Mouse (Mus musculus) forebrain, embryonic 16.5 days (tissue): ENCODE data around the gene Plekha7. TPM values are rescaled to one million over a fixed set of nuclear protein-coding genes. Genes with fewer than 3 reads are reported as not detected.
A peak's percentile ranks its signal among the peaks of the same experiment; 100 is the strongest.

ENCODE experiments used
- ATAC-seq: fragments of 200-750 bp; cut with Nextera tagmentation; 2 replicates; pipeline ENCODE4 v1.8.0; 2017; ENCODE audit warnings: mild to moderate bottlenecking, moderate library complexity
- H3K27ac ChIP-seq: fragments of 300-500 bp; sonication (generic); 2 replicates; pipeline ENCODE4 v1.5.1; 2014; ENCODE audit warnings: low read length, control low read depth
- H3K27me3 ChIP-seq: fragments of 300-500 bp; sonication (generic); replicated peaks from 2 replicates; pipeline ENCODE4 v1.6.1; 2014; ENCODE audit warnings: low read length; ENCODE audit not compliant: control insufficient read depth, insufficient read depth
- H3K36me3 ChIP-seq: fragments of 300-500 bp; sonication (generic); 2 replicates; pipeline ENCODE4 v1.6.1; 2014; ENCODE audit not compliant: control insufficient read depth, insufficient read depth
- H3K4me1 ChIP-seq: fragments of 300-500 bp; sonication (generic); replicated peaks from 2 replicates; pipeline ENCODE4 v1.6.1; 2014; ENCODE audit warnings: low read length; ENCODE audit not compliant: control insufficient read depth, insufficient read depth
- H3K4me2 ChIP-seq: fragments of 300-500 bp; sonication (generic); 2 replicates; pipeline ENCODE4 v1.6.1; 2014; ENCODE audit warnings: mild to moderate bottlenecking, low read length, control low read depth
- H3K4me3 ChIP-seq: fragments of 300-500 bp; sonication (generic); replicated peaks from 2 replicates; pipeline ENCODE4 v1.5.1; 2014; ENCODE audit warnings: mild to moderate bottlenecking, low read length, control low read depth
- H3K9ac ChIP-seq: fragments of 300-500 bp; sonication (generic); replicated peaks from 2 replicates; pipeline ENCODE4 v1.6.1; 2014; ENCODE audit warnings: low read depth, low read length, control low read depth
- H3K9me3 ChIP-seq: fragments of 300-500 bp; sonication (generic); 2 replicates; pipeline ENCODE4 v1.6.1; 2016; ENCODE audit warnings: low read length; ENCODE audit not compliant: control insufficient read depth
- WGBS: fragments of 180-500 bp; shearing (Covaris S2); extraction: QIAGEN DNeasy Blood & Tissue Kit; methylation state at CpG from one replicate; pipeline ENCODE4 v1.1.7; 2014; 5-methylcytosine and 5-hydroxymethylcytosine counted together
- polyA plus RNA-seq: library from polyadenylated mRNA; unstranded; fragments of >200 nt; fragmentation: Nextera tagmentation; extraction: Ambion mirVana; gene quantifications from 2 replicates; pipeline ENCODE4 v1.2.1, GENCODE M21; 2015

Plekha7 gene
- polyA plus RNA-seq, 1 experiment from 2014 or later: 8.8 TPM

DNA sequence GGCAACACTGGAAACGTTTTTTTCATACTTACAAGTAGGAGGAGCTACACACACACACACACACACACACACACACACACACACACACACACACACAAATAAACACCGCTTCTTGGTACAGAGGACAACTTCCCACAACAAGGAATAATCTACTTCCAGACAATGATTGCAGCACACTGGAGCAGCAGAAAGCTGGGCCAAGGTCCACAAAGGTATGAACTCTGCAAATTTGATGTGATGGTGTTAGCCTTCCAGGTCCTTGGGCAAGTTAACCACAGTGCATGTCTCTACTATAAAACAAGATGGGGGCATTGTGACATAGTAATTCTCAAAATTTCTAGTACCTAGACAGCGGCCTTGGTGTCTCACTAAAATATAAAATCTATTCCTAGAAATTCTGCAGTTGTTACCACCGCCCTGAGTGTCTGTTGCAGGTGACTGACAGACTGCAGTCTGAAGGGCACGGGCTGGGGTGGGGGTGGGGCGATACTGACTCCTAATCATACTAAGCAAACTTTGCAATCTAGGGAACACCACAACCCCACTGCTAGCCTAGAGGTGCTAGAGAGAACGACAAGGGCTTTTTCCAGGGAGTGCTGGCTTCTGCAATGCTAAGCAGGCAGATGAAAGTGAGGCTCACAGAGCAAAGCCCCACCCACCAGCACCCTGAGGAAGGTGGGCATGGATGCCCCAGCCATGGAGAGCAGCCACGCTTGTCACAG is 85.7 kb downstream of the Plekha7 start:
- no peaks in the 10 kb centered on the region for H3K36me3 ChIP-seq
- H3K4me1 ChIP-seq: peaks cover 23% of the 10 kb centered on the region
- H3K27me3 ChIP-seq: no peaks in the 10 kb centered on the region
- no peak overlapping the region for H3K27ac ChIP-seq
- H3K4me3 ChIP-seq: no peak overlapping the region
- WGBS: 54% methylated on average over 8 of the region's 8 CpGs
- no peaks in the 10 kb centered on the region for H3K9me3 ChIP-seq
- no peak overlapping the region for H3K9ac ChIP-seq
- H3K4me2 ChIP-seq: no peak overlapping the region
- ATAC-seq: no peak

- no peaks in the 10 kb centered on the region for H3K27me3 ChIP-seq
- no peaks in the 10 kb centered on the region for H3K9me3 ChIP-seq
- H3K4me3 ChIP-seq: no peak overlapping the region
- no peak overlapping the region for H3K4me2 ChIP-seq
- no peak overlapping the region for H3K9ac ChIP-seq
- peaks cover 19% of the 10 kb centered on the region for H3K4me1 ChIP-seq
- H3K27ac ChIP-seq: no peak overlapping the region
- 30% methylated on average over 7 of the region's 7 CpGs for WGBS
- H3K36me3 ChIP-seq: no peaks in the 10 kb centered on the region
- no peak for ATAC-seq
Observed at GRCm38 (mm10) chr7:116221883-116222282, 86.3 kb downstream of the Plekha7 start.

GRCm38 (mm10) chr7:116220103-116220707 is 88.0 kb downstream of the Plekha7 start:
- WGBS: 71% methylated on average over 12 of the region's 12 CpGs
- Histone ChIP-seq H3K4me1 (peaks cover 17% of the 10 kb centered on the region), H3K4me2 (no peak overlapping the region), H3K4me3 (no peak overlapping the region), H3K9ac (no peak overlapping the region), H3K9me3 (0 out of 2 replicates have a peak, but pooled peaks cover 2% of the 10 kb centered on the region), H3K36me3 (no peaks in the 10 kb centered on the region), H3K27me3 (no peaks in the 10 kb centered on the region), H3K27ac (no peak overlapping the region)
- no peak for ATAC-seq

- 0 out of 2 replicates have a peak, but pooled peaks cover 2% of the 10 kb centered on the region for H3K9me3 ChIP-seq
- H3K36me3 ChIP-seq: no peaks in the 10 kb centered on the region
- H3K27me3 ChIP-seq: no peaks in the 10 kb centered on the region
- no peak overlapping the region for H3K27ac ChIP-seq
- no peak overlapping the region for H3K9ac ChIP-seq
- no peak overlapping the region for H3K4me3 ChIP-seq
- ATAC-seq: no peak
- no peak overlapping the region for H3K4me2 ChIP-seq
- H3K4me1 ChIP-seq: peaks cover 15% of the 10 kb centered on the region
- WGBS: 78% methylated on average over 7 of the region's 7 CpGs
Observed at GRCm38 (mm10) chr7:116217747-116218146, 90.4 kb downstream of the Plekha7 start.

DNA sequence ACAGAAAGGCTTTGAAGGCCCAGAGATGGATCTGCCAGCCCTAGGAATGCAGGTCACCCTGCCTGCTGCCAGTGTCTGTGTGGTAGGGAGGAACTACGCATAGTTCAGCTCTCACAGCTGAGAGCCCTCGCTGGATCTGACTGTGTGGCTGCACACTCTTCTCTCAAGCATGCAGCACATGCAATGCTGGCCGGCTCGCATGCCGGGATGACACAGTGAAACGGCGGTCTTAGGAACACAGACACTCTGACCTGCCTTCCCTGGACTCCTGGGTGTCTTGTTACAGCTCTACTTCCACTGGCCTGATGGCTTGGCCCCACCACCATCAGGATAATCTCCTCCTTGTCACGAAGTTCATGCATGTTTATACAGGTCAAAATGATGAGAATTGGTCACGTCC is 96.3 kb downstream of the Plekha7 start:
- no peak overlapping the region for H3K27ac ChIP-seq
- 50% methylated on average over 9 of the region's 9 CpGs for WGBS

DNA sequence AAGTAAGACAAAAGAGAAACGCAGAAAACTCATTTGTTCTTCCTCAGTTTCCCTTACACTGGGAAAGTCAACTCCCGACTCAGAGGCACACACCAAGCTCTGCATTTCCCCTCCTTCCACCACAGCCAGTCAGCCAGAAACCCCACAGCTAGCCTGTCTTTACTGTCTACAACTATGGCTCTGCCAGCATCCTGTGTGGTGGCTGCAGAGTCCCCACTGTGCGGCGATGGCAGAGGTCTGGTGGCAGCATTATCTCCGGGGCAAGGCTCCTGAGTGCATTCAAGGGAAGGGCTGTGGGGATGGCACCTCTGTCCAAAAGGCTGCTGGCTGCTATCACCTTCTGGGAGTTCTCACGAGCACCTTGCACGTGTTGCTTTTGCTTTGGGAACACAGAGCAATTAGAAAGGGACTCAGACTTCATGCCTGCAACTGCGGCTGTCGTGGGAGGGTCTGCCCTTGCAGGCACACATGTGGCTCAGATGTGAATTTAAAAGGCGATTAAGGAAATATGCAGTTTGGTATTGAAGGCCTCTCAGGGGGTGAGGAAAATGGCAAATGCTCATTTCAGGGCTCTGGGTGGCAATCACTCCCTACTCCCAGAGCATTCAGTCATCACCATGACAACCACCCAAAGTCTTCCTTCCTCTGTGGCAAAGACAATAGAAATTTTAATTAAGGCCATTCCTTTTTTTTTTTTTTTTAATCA is 98.1 kb downstream of the Plekha7 start:
- H3K27ac ChIP-seq: no peak overlapping the region
- 8% methylated on average over 10 of the region's 10 CpGs for WGBS
- no peaks in the 10 kb centered on the region for H3K9me3 ChIP-seq
- H3K4me1 ChIP-seq: peaks cover 13% of the 10 kb centered on the region
- H3K4me2 ChIP-seq: no peak overlapping the region
- no peaks in the 10 kb centered on the region for H3K27me3 ChIP-seq
- no peak overlapping the region for H3K9ac ChIP-seq
- peak; percentile 74 for ATAC-seq
- H3K36me3 ChIP-seq: no peaks in the 10 kb centered on the region
- H3K4me3 ChIP-seq: no peak overlapping the region

More for the DNA sequence above, 96.3 kb downstream of the Plekha7 start:
- H3K9ac ChIP-seq: no peak overlapping the region
- no peak for ATAC-seq
- no peaks in the 10 kb centered on the region for H3K36me3 ChIP-seq
- no peak overlapping the region for H3K4me2 ChIP-seq
- H3K27me3 ChIP-seq: no peaks in the 10 kb centered on the region
- H3K4me1 ChIP-seq: peaks cover 13% of the 10 kb centered on the region
- 0 out of 2 replicates have a peak, but pooled peaks cover 2% of the 10 kb centered on the region for H3K9me3 ChIP-seq
- H3K4me3 ChIP-seq: no peak overlapping the region

GRCm38 (mm10) chr7:116208880-116209279 is 99.3 kb downstream of the Plekha7 start:
- Histone ChIP-seq H3K9me3 (no peaks in the 10 kb centered on the region), H3K9ac (no peak overlapping the region), H3K4me1 (peaks cover 13% of the 10 kb centered on the region), H3K4me3 (no peak overlapping the region), H3K27me3 (no peaks in the 10 kb centered on the region), H3K4me2 (no peak overlapping the region), H3K27ac (no peak overlapping the region), H3K36me3 (no peaks in the 10 kb centered on the region)
- 50% methylated on average over 8 of the region's 8 CpGs for WGBS
- no peak for ATAC-seq

GRCm38 (mm10) chr7:116206806-116207571 is 101.2 kb downstream of the Plekha7 start:
- Histone ChIP-seq H3K9me3 (no peaks in the 10 kb centered on the region), H3K27me3 (no peaks in the 10 kb centered on the region), H3K4me3 (no peak overlapping the region), H3K9ac (no peak overlapping the region), H3K27ac (no peak overlapping the region), H3K4me1 (peaks cover 18% of the 10 kb centered on the region), H3K36me3 (no peaks in the 10 kb centered on the region), H3K4me2 (no peak overlapping the region)
- WGBS: 56% methylated on average over 7 of the region's 7 CpGs
- ATAC-seq: no peak

DNA sequence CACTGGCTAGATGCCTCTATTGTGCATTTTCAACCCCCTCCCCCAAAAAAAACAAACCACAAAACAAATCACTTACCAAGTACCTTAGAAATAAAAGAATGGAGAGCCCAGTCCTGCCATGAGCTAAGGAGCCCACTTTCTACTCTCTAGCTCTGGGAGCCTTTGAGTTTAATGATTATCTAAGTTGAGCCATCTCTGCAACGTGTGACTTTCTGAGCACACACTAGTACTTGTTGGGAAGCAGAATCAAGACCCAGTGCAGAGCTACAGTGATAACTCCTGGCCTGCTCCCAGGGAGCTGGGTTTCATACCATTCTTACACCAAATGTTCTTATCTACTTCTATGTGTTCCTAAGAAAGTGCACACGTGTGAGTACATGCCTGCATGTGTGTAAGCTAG is 102.7 kb downstream of the Plekha7 start:
- WGBS: 88% methylated on average over 2 of the region's 2 CpGs
- H3K4me2 ChIP-seq: no peak overlapping the region
- H3K4me3 ChIP-seq: no peak overlapping the region
- H3K36me3 ChIP-seq: no peaks in the 10 kb centered on the region
- ATAC-seq: no peak
- H3K27ac ChIP-seq: no peak overlapping the region
- H3K4me1 ChIP-seq: peaks cover 11% of the 10 kb centered on the region
- no peaks in the 10 kb centered on the region for H3K9me3 ChIP-seq
- H3K9ac ChIP-seq: no peak overlapping the region
- no peaks in the 10 kb centered on the region for H3K27me3 ChIP-seq
